Mouse (Mus musculus): Measurements from ENCODE around the gene Slc25a30. TPM values are rescaled to one million over a fixed set of nuclear protein-coding genes. Genes with fewer than 3 reads are reported as not detected.

The Slc25a30 gene
- polyA plus RNA-seq, 1 experiment from 2014 or later, result 12.8 TPM

- Histone ChIP-seq H3K4me3 (replicated peaks; ENCODE audit: low read length) (peak overlapping the region; percentile 27), H3K36me3 (replicated peaks; ENCODE audit: control insufficient read depth, insufficient read depth) (no peaks in the 10 kb centered on the region), H3K4me2 (replicated peaks) (peak overlapping the region; percentile 63), H3K27me3 (ENCODE audit: control insufficient read depth, insufficient read depth, low read length) (peaks cover 15% of the 10 kb centered on the region), H3K9me3 (ENCODE audit: control insufficient read depth, low read length) (no peaks in the 10 kb centered on the region), H3K4me1 (replicated peaks; ENCODE audit: control insufficient read depth, insufficient read depth, low read length) (peaks cover 16% of the 10 kb centered on the region; the same call in 1 of the 2 replicates), H3K9ac (peak overlapping the region; percentile 26), H3K27ac (no peak overlapping the region)
- DNase-seq (ENCODE audit: low spot score), result peak; percentile 92
- WGBS, result 9% methylated on average over 32 of the region's 32 CpGs
- ATAC-seq (ENCODE audit: low FRiP score), result peak; percentile 34
Observed at GRCm38 (mm10) chr14:75828866-75829806, 42.3 kb upstream of the Slc25a30 start.

GRCm38 (mm10) chr14:75828221-75828620, 41.4 kb upstream of the Slc25a30 start:
- WGBS, result 45% methylated on average over 11 of the region's 11 CpGs
- Histone ChIP-seq H3K9ac (no peak overlapping the region), H3K27ac (no peak overlapping the region), H3K9me3 (ENCODE audit: control insufficient read depth, low read length) (no peaks in the 10 kb centered on the region), H3K4me3 (replicated peaks; ENCODE audit: low read length) (peak overlapping the region; percentile 27; the same call in 1 of the 2 replicates), H3K4me1 (replicated peaks; ENCODE audit: control insufficient read depth, insufficient read depth, low read length) (0 out of 2 replicates have a peak, but pooled peaks cover 7% of the 10 kb centered on the region), H3K36me3 (replicated peaks; ENCODE audit: control insufficient read depth, insufficient read depth) (no peaks in the 10 kb centered on the region), H3K4me2 (replicated peaks) (peak overlapping the region; percentile 63), H3K27me3 (ENCODE audit: control insufficient read depth, insufficient read depth, low read length) (peaks cover 15% of the 10 kb centered on the region)
- ATAC-seq (ENCODE audit: low FRiP score) (no peak), DNase-seq (ENCODE audit: low spot score) (no peak)

GRCm38 (mm10) chr14:75826851-75827410, 40.1 kb upstream of the Slc25a30 start:
- H3K4me2 ChIP-seq (replicated peaks), result no peak overlapping the region
- DNase-seq (ENCODE audit: low spot score) (no peak), ATAC-seq (ENCODE audit: low FRiP score) (no peak)
- no peaks in the 10 kb centered on the region for H3K9me3 ChIP-seq (ENCODE audit: control insufficient read depth, low read length)
- WGBS, result 75% methylated on average over 3 of the region's 3 CpGs
- no peak overlapping the region for H3K9ac ChIP-seq
- H3K27me3 ChIP-seq (ENCODE audit: control insufficient read depth, insufficient read depth, low read length), result peaks cover 15% of the 10 kb centered on the region
- 0 out of 2 replicates have a peak, but pooled peaks cover 7% of the 10 kb centered on the region for H3K4me1 ChIP-seq (replicated peaks; ENCODE audit: control insufficient read depth, insufficient read depth, low read length)
- H3K36me3 ChIP-seq (replicated peaks; ENCODE audit: control insufficient read depth, insufficient read depth), result no peaks in the 10 kb centered on the region
- H3K27ac ChIP-seq, result no peak overlapping the region
- H3K4me3 ChIP-seq (replicated peaks; ENCODE audit: low read length), result no peak overlapping the region

- 86% methylated on average over 5 of the region's 5 CpGs for WGBS
- H3K27me3 ChIP-seq (ENCODE audit: control insufficient read depth, insufficient read depth, low read length), result no peaks in the 10 kb centered on the region
- no peaks in the 10 kb centered on the region for H3K9me3 ChIP-seq (ENCODE audit: control insufficient read depth, low read length)
- H3K27ac ChIP-seq, result no peak overlapping the region
- ATAC-seq (ENCODE audit: low FRiP score) (no peak), DNase-seq (ENCODE audit: low spot score) (no peak)
- H3K4me3 ChIP-seq (replicated peaks; ENCODE audit: low read length), result no peak overlapping the region
- H3K4me1 ChIP-seq (replicated peaks; ENCODE audit: control insufficient read depth, insufficient read depth, low read length), result no peaks in the 10 kb centered on the region
- no peak overlapping the region for H3K4me2 ChIP-seq (replicated peaks)
- no peak overlapping the region for H3K9ac ChIP-seq
- H3K36me3 ChIP-seq (replicated peaks; ENCODE audit: control insufficient read depth, insufficient read depth), result no peaks in the 10 kb centered on the region
Observed at GRCm38 (mm10) chr14:75820007-75820406, 33.2 kb upstream of the Slc25a30 start.

GRCm38 (mm10) chr14:75819341-75819740, 32.5 kb upstream of the Slc25a30 start:
- 85% methylated on average over 2 of the region's 2 CpGs for WGBS
- Histone ChIP-seq H3K27ac (no peak overlapping the region), H3K27me3 (ENCODE audit: control insufficient read depth, insufficient read depth, low read length) (no peaks in the 10 kb centered on the region), H3K9me3 (ENCODE audit: control insufficient read depth, low read length) (no peaks in the 10 kb centered on the region), H3K4me2 (replicated peaks) (no peak overlapping the region), H3K4me3 (replicated peaks; ENCODE audit: low read length) (no peak overlapping the region), H3K36me3 (replicated peaks; ENCODE audit: control insufficient read depth, insufficient read depth) (no peaks in the 10 kb centered on the region), H3K4me1 (replicated peaks; ENCODE audit: control insufficient read depth, insufficient read depth, low read length) (no peaks in the 10 kb centered on the region), H3K9ac (no peak overlapping the region)
- no peak for ATAC-seq (ENCODE audit: low FRiP score)
- DNase-seq (ENCODE audit: low spot score), result no peak

- WGBS, result 94% methylated on average over 2 of the region's 2 CpGs
- Histone ChIP-seq H3K27me3 (ENCODE audit: control insufficient read depth, insufficient read depth, low read length) (no peaks in the 10 kb centered on the region), H3K27ac (no peak overlapping the region), H3K4me2 (replicated peaks) (no peak overlapping the region), H3K4me3 (replicated peaks; ENCODE audit: low read length) (no peak overlapping the region), H3K9me3 (ENCODE audit: control insufficient read depth, low read length) (no peaks in the 10 kb centered on the region), H3K36me3 (replicated peaks; ENCODE audit: control insufficient read depth, insufficient read depth) (no peaks in the 10 kb centered on the region), H3K4me1 (replicated peaks; ENCODE audit: control insufficient read depth, insufficient read depth, low read length) (no peaks in the 10 kb centered on the region), H3K9ac (no peak overlapping the region)
- DNase-seq (ENCODE audit: low spot score) (no peak), ATAC-seq (ENCODE audit: low FRiP score) (no peak)
Observed at GRCm38 (mm10) chr14:75818528-75818927, 31.7 kb upstream of the Slc25a30 start.

GRCm38 (mm10) chr14:75809931-75810330, 23.1 kb upstream of the Slc25a30 start:
- DNase-seq (ENCODE audit: low spot score), result no peak
- 84% methylated on average over 6 of the region's 6 CpGs for WGBS
- no peak overlapping the region for H3K4me3 ChIP-seq (replicated peaks; ENCODE audit: low read length)

GRCm38 (mm10) chr14:75807800-75808199, 21.0 kb upstream of the Slc25a30 start:
- Histone ChIP-seq H3K9me3 (ENCODE audit: control insufficient read depth, low read length) (no peaks in the 10 kb centered on the region), H3K27ac (no peak overlapping the region), H3K36me3 (replicated peaks; ENCODE audit: control insufficient read depth, insufficient read depth) (no peaks in the 10 kb centered on the region), H3K9ac (no peak overlapping the region), H3K4me3 (replicated peaks; ENCODE audit: low read length) (no peak overlapping the region), H3K4me2 (replicated peaks) (no peak overlapping the region), H3K27me3 (ENCODE audit: control insufficient read depth, insufficient read depth, low read length) (no peaks in the 10 kb centered on the region), H3K4me1 (replicated peaks; ENCODE audit: control insufficient read depth, insufficient read depth, low read length) (no peaks in the 10 kb centered on the region)
- no peak for ATAC-seq (ENCODE audit: low FRiP score)
- WGBS, result 74% methylated on average over 8 of the region's 8 CpGs
- DNase-seq (ENCODE audit: low spot score), result no peak

More at GRCm38 (mm10) chr14:75809931-75810330, 23.1 kb upstream of the Slc25a30 start:
- Histone ChIP-seq H3K27me3 (ENCODE audit: control insufficient read depth, insufficient read depth, low read length) (no peaks in the 10 kb centered on the region), H3K9me3 (ENCODE audit: control insufficient read depth, low read length) (no peaks in the 10 kb centered on the region), H3K27ac (no peak overlapping the region), H3K36me3 (replicated peaks; ENCODE audit: control insufficient read depth, insufficient read depth) (no peaks in the 10 kb centered on the region), H3K4me2 (replicated peaks) (no peak overlapping the region), H3K4me1 (replicated peaks; ENCODE audit: control insufficient read depth, insufficient read depth, low read length) (no peaks in the 10 kb centered on the region), H3K9ac (no peak overlapping the region)
- no peak for ATAC-seq (ENCODE audit: low FRiP score)

- DNase-seq (ENCODE audit: low spot score) (no peak), ATAC-seq (ENCODE audit: low FRiP score) (no peak)
- Histone ChIP-seq H3K27ac (no peak overlapping the region), H3K4me2 (replicated peaks) (no peak overlapping the region), H3K9ac (no peak overlapping the region), H3K27me3 (ENCODE audit: control insufficient read depth, insufficient read depth, low read length) (no peaks in the 10 kb centered on the region), H3K4me3 (replicated peaks; ENCODE audit: low read length) (no peak overlapping the region), H3K4me1 (replicated peaks; ENCODE audit: control insufficient read depth, insufficient read depth, low read length) (no peaks in the 10 kb centered on the region), H3K9me3 (ENCODE audit: control insufficient read depth, low read length) (no peaks in the 10 kb centered on the region), H3K36me3 (replicated peaks; ENCODE audit: control insufficient read depth, insufficient read depth) (no peaks in the 10 kb centered on the region)
- 60% methylated on average over 5 of the region's 5 CpGs for WGBS
Observed at GRCm38 (mm10) chr14:75797769-75798386, 11.0 kb upstream of the Slc25a30 start.
